Mouse (Mus musculus) heart, adult 2 months (tissue): ENCODE measurements around the gene Qars.

ENCODE experiments used
- CTCF ChIP-seq: fragments of 200-600 bp; IDR thresholded peaks from 2 replicates; pipeline ENCODE4 v1.8.1; 2022; ENCODE audit warnings: antibody characterized with exemption, mild to moderate bottlenecking, moderate library complexity
- EP300 ChIP-seq: fragments of 200-500 bp; IDR thresholded peaks from 2 replicates; pipeline ENCODE4 v1.6.1; 2011; ENCODE audit warnings: low read depth, low read length, control low read depth; ENCODE audit not compliant: insufficient read depth

GRCm38 (mm10) chr9:108461675-108462074 is 45.8 kb upstream of the Qars start:
- TF ChIP-seq CTCF = no peak
- no peak for TF ChIP-seq EP300
